Mouse (Mus musculus): ENCODE measurements around the gene Crispld2.

Crispld2 gene

DNA sequence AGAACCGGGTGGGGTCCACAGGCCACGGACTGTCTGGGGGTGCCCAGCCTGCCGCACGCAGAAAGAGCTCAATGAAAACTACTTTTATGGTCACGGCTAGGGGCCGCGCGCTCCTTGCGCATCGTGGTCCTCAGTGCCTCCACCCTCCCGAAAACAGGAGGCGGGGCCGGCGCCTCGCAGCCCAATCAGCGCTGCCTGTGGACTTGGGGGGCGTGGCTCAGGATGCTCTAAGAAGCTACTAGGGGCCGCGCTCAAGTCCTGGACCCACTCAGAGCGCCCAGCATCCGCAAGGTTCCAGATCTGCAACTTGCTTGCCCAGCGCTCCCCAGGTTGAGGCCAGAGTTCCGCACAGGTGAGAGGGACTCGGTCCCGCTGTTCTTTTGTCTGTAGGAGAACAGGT is at the start of gene Crispld2:
Gene Crispld2 (plus strand): TSS at position 190 of the 400 bp plus-strand sequence.
- DNase-seq (ENCODE audit: low spot score in 2 of 2), result peak in 1 of 2 experiments; percentile 78

- DNase-seq (ENCODE audit: low spot score in 2 of 2), result no peak
Measured at GRCm38 (mm10) chr8:119943616-119944015, 48.6 kb upstream of the Crispld2 start.

DNA sequence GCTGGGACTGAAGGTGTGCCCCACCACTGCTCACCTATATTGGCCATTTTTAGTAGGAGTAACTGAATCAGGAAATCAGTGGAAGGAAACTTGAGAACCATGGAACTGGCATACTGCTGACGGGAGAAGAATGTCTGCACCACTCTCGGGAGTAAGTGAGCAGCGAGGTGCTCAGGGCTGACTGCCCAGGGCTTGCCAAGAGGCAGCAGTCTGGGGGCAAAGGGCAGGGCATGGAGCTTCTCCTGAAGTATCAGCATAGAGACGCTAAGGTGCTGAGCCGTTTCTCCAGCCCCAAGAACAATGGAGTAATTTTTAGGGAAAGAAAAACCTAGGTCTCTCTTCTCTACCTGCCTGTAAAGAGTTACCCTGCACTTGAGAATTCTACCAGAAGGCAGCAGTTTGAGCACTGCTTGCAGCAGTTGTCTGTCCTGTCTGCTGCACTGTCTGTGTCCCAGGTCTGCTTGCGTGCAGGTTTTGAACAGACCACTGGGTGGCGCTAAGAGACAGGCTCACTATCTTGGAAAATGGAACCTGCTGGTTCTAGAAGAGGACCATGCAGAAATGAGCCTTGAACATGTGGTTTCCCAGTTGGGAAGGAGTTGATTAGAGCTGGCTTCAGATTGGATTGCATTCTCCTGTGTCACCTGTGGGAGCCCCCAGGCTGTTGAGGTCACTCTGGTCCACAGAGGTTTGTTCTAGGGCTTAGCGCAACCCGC is 48.0 kb upstream of the Crispld2 start:
- peak; percentile 47 to 56 for DNase-seq (ENCODE audit: low spot score in 2 of 2)

GRCm38 (mm10) chr8:119946326-119946865 is 45.8 kb upstream of the Crispld2 start:
- DNase-seq (ENCODE audit: low spot score in 2 of 2), result no peak

DNA sequence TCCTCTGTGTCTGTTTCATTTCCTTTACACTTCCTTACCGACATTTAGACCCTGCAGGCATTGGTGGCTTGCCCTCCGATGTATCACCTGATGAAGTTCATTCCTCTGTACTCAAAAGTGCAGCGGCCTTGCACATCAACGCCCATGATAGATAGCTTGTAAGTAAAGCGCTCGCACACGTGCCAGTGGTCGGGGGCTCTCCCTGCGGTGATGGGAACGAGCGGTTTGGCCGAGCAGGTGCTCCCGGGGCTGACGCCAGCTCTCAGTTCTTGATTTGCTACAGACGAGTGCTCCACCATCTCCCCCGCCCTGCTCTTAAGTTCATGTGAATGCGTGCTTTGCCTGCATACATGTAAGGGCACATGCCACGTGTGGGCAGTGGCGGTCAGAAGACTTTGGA is 44.6 kb upstream of the Crispld2 start:
- DNase-seq (ENCODE audit: low spot score in 2 of 2), result no peak

DNA sequence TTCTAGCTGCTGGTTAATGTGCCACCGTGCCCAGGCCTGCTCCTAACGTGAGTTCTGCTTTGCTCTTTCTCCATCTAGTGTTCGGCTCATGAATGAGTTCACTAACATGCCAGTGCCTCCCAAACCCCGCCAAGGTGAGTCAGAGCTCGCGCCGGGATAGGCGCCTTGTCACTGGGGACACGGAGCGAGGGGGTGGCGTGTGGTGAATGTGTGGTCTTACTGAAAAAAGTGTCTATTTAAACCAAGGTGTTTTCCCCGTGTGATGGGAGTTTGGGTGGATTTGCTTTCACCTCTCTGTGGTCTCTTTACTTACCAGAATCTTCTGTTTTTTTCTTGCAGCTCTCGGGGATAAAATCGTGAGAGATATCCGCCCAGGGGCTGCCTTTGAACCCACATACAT is 43.9 kb upstream of the Crispld2 start:
- no peak for DNase-seq (ENCODE audit: low spot score in 2 of 2)

DNA sequence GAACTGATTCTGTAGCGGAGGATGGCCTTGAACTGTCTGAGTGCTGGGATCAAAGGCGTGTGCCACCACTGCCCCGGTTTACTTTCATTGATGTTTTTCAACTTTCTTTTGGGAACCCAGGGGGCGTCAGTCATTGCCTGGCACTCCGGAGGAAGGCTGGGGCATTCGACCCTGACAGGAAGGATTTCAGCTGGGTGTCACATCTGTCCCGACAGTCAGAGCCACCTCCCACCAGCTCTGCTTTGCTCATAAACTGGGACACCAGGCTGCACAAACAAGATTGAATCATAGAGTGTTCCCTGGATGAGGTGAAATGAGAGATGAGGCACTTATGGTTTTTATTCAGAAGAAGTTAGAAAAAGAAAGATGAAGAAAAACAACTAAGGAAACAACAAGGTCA is 40.0 kb upstream of the Crispld2 start:
- DNase-seq (ENCODE audit: low spot score in 2 of 2), result no peak

DNA sequence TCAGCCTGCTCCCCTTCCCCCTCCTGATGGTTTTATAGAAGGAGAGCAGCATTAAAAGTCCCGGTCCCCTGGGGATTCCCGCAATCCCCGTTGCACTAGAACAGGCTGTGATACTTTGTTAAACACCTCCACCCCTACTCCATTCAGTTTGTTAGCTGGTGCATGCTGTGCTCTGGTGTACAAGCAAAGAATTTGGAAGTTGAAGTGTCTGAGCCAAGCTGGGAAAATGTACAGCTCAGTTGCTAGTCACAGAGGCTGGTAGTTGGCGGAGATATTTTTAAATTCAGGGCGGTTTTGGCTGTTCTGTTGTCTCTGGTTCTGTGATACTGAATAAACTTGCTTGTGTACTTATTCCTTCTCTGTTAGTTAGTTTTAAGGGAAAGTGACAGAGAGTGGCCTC is 39.5 kb upstream of the Crispld2 start:
- DNase-seq (ENCODE audit: low spot score in 2 of 2), result no peak

DNA sequence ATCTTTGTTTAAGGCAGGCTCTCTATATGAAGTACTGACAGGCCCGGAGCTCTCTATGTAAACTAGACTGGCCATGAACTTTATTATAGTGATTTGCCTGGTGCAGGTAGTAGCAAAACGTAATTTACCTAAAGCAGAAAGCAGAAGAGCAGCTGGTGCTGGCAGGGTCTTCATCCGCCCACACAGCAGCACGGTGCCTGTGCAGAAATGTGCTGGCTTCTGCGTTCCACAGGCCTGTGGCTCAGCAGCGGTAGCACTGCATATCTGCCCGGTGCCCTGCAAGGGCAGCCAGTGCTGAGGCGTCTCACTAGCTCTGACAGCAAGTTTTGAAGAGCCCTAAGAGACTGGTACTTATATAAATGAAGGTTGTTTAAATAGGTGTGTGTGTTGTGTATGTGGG is 36.9 kb upstream of the Crispld2 start:
- DNase-seq (ENCODE audit: low spot score in 2 of 2), result no peak

- no peak for DNase-seq (ENCODE audit: low spot score in 2 of 2)
Measured at GRCm38 (mm10) chr8:119958076-119958475, 34.2 kb upstream of the Crispld2 start.

- peak in 1 of 2 experiments; percentile 26 for DNase-seq (ENCODE audit: low spot score in 2 of 2)
Measured at GRCm38 (mm10) chr8:119960531-119961104, 31.6 kb upstream of the Crispld2 start.

GRCm38 (mm10) chr8:119964859-119965258 is 27.4 kb upstream of the Crispld2 start:
- DNase-seq (ENCODE audit: low spot score in 2 of 2), result no peak

GRCm38 (mm10) chr8:119967435-119967834 is 24.8 kb upstream of the Crispld2 start:
- DNase-seq (ENCODE audit: low spot score in 2 of 2), result no peak

- no peak for DNase-seq (ENCODE audit: low spot score in 2 of 2)
Measured at GRCm38 (mm10) chr8:119970169-119970568, 22.1 kb upstream of the Crispld2 start.

GRCm38 (mm10) chr8:119972558-119972957 is 19.7 kb upstream of the Crispld2 start:
- DNase-seq (ENCODE audit: low spot score in 2 of 2), result no peak

GRCm38 (mm10) chr8:119978770-119979381 is 13.4 kb upstream of the Crispld2 start:
- DNase-seq (ENCODE audit: low spot score in 2 of 2), result no peak

DNA sequence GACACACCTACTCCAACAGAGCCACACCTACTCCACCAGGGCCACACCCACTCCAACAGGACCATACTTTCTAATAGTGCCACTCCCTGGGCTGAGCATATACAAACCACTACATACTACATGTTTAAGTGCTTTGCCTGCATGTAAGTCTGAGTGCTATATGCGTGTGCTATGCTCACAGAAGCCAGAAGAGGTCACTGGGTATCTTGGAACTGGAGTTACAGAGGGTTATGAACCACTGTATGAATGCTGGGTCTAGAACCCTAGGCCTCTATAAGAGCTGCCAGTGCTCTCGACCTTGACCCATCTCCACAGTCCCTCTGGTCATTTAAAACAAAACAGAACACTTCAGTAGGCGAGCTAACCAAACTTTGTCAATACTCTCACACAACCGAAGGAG is 11.0 kb upstream of the Crispld2 start:
- no peak for DNase-seq (ENCODE audit: low spot score in 2 of 2)

DNA sequence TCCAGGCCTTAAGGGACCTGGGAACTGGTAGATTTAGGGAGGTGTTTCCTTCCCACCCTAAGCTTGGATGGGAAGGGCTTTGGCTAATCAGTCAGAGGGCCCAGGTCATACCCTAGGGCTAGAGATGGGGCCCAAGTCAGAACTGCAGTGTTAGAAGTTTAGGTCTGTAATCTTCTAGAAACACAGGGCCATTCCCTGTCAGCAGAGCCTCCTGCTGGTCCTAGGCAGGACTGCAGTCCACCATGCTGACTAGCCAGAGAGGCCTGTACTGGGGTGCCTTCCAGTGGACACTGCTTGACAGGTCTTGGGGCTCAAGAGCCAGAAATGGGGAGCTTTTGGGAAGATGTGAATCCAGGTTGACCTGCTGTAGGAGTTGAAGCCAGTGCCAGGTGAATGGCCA is 8.2 kb upstream of the Crispld2 start:
- no peak for DNase-seq (ENCODE audit: low spot score in 2 of 2)

DNA sequence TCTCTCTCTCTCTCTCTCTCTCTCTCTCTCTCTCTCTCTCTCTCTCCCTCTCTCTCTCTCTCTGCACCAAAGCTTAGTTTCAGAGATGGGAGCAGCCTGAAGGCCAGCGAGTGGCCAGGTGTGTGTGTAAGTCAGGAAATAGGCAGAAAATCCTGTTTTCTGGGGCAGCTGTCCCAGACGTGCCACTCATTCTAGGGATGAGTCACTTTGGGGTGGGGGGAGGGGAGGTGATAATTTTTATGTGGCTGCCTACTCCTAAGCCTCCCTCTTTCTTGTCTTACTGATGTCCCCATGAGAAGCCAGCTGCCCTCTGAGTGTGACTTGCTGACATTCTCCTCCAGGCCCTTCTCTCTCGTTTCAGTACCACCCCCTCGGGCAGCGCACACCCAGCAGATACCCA is 6.1 kb upstream of the Crispld2 start:
- DNase-seq (ENCODE audit: low spot score in 2 of 2), result no peak

DNA sequence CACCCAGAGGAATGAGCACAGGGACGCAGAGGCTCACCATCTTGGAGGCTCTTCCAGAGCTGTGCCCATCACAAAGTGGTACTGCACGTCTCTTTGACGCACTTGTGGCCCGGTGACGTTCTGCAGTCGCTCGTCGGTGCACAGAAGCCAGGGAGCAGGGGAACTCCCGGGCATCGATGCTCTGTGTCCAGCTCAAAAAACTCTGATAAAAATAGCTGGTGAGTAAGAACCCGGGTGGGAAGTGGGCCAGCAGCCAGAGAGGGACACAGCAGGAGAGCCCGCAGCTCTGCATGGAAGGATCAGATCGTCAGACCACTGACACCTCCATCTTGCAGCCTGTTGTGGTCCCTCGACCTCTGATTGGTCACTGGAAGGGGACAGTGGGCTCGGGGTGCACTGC is 4.2 kb upstream of the Crispld2 start:
- DNase-seq (ENCODE audit: low spot score in 2 of 2), result no peak

DNA sequence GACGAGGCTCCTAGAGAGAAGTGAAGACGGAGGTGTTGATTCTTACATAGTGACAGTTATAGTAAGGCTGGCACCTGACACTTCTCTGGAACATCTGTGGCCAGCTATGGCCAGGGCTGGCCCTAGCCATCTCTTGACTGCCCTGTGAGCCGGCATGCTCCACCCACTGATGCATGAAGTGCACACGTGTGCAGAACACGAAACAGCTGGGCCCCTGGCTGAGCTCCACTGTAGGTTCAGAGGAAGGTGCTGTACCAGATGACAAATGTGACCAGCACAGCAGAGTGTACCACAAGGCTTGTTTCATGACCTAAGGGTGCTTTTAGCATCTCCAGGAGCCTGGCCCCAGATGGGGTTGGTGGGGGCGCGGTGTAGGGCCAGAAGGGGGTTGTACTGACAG is 1.9 kb downstream of the Crispld2 start:
- DNase-seq (ENCODE audit: low spot score in 2 of 2), result no peak

GRCm38 (mm10) chr8:119994556-119994955 is 2.3 kb downstream of the Crispld2 start:
- DNase-seq (ENCODE audit: low spot score in 2 of 2), result no peak

DNA sequence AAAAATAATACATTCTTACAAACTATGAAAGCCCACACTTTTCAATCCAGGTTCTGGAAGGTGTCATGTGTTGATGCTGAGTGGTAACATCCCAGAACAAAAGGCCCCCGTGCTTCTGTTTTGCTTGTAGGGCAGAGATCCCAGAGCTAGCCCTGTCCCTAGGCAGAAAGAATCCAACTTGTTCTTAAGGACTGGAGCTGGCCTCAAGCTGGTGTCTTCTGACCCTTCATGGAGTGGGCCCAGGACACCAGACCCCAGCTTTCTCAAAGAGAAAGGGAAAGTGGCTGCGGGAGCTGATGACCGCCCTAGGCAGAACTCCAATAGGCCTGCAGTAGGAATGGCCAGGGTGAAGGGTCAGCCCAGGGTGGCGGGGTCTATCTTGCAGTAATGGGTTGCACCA is 5.0 kb downstream of the Crispld2 start:
- DNase-seq (ENCODE audit: low spot score in 2 of 2), result no peak
